In the genomic region with DNA sequence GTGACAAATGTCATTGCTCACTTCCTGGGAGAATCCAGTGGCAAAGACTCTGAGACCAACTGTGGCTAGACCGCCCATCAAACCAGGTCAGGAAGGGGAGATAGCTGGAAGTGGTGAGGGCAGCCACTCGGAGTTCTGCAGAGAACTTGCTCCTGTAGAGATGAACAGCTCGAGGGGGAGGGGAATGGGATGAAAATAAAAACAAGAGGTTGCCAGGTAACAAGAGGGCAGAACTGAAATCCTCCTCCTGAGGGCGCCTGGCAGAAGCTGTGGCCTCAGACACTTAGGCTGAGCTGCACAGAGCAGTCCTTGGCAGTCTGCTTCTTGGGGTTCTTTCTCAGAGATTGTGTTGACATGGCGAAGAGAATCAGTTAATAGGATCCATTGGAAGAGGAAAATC, we compare ENCODE assay signal across 12 mouse cellular contexts.
DNase-seq lines count a peak whose midpoint lies in the region.
"Had no signal": no experiment of that assay in that cellular context is flagged by ENCODE, and none has a peak within 500 bp of the region (broad histone marks: within the 10 kb centered on the region; RNA-seq: fewer than 3 reads in every experiment).

No protein-coding gene starts in this region.

- peak; percentile 75 for DNase-seq in heart, embryonic 10.5 days (ENCODE audit: low spot score)
- DNase-seq in heart, postnatal 14 days: no peak
- peak; percentile 12 for DNase-seq in left cerebral cortex, postnatal 4 days
- no peak for DNase-seq in left cerebral cortex, postnatal 36 days (ENCODE audit: low spot score in 2 of 2)
- DNase-seq in R1 (ENCODE audit: low read depth, low spot score): peak; percentile 76
- DNase-seq in embryo, embryonic 10.5 days (ENCODE audit: low spot score): peak; percentile 46
- no peak for DNase-seq in gastrocnemius, postnatal 25 days
- DNase-seq in adrenal gland, adult 2 months: no peak
- DNase-seq: liver, postnatal 0 days; thymus, adult 18-20 months had no signal

- no peak overlapping the region for H3K27ac ChIP-seq in heart, embryonic 10.5 days
- H3K27ac ChIP-seq: kidney, embryonic 15.5 days; limb, embryonic 12.5 days had no signal

- WGBS in heart, embryonic 10.5 days: 33% methylated on average over 5 of the region's 5 CpGs

- no peaks in the 10 kb centered on the region for H3K36me3 ChIP-seq in heart, embryonic 10.5 days
- H3K36me3 ChIP-seq: kidney, embryonic 15.5 days; limb, embryonic 12.5 days had no signal

- no peaks in the 10 kb centered on the region for H3K9me3 ChIP-seq in heart, embryonic 10.5 days
- H3K9me3 ChIP-seq: kidney, embryonic 15.5 days; limb, embryonic 12.5 days had no signal

- H3K4me3 ChIP-seq in heart, embryonic 10.5 days: no peak overlapping the region
- H3K4me3 ChIP-seq: kidney, embryonic 15.5 days; limb, embryonic 12.5 days had no signal

- H3K4me1 ChIP-seq in heart, embryonic 10.5 days: peaks cover 6% of the 10 kb centered on the region; the same call in 1 of the 2 replicates

- H3K27me3 ChIP-seq in heart, embryonic 10.5 days (ENCODE audit: insufficient read depth, poor library complexity, severe bottlenecking): no peaks in the 10 kb centered on the region
- H3K27me3 ChIP-seq: kidney, embryonic 15.5 days; limb, embryonic 12.5 days had no signal

- intact Hi-C loops in heart, postnatal 14 days (cut with DNase I): no loop called here
- intact Hi-C loops in left cerebral cortex, postnatal 4 days (cut with DNase I): no loop called here
- intact Hi-C loops in left cerebral cortex, postnatal 36 days (cut with DNase I): loop anchor here (5.0 kb wide), 1 partner anchor 67 kb away; a partner anchor contains a TSS

Comparison
In these comparisons a context has a peak if more than half of its experiments do, and no peak if none do; other contexts are left out.
1. DNase-seq: peak in heart, embryonic 10.5 days (single experiment), left cerebral cortex, postnatal 4 days (single experiment), R1 (single experiment) and embryo, embryonic 10.5 days (single experiment); none in heart, postnatal 14 days (0 of 2), left cerebral cortex, postnatal 36 days (0 of 2), gastrocnemius, postnatal 25 days (single experiment) and adrenal gland, adult 2 months (single experiment).